ENCODE assay signal across 9 mouse cellular contexts in the genomic region with DNA sequence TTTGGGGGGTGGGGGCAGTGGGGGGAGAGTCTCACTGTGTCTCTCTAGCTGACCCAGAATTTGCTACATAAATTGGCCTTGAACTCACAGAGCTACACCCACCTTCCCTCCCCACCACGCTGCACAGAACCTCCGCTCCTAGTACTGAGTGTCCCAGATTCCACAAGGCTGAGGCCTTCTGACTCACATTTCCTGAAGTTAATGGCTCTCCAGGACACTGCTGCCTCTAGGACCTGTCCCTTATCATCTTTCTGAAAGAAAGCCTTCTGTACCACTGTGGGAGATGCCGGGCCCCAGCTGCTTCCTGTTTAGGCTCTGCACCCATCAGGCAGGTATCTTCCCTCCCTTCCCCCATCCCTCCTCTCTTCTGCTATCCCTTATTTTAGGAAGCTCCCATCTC. TPM values are rescaled to one million over a fixed set of nuclear protein-coding genes. Genes with fewer than 3 reads are reported as not detected.
A peak's percentile ranks its signal among the peaks of the same experiment; 100 is the strongest.
DNase-seq lines count a peak whose midpoint lies in the region; ATAC-seq and TF ChIP-seq lines count a peak whose summit lies in the region.
"Had no signal": no experiment of that assay in that cellular context is flagged by ENCODE, and none has a peak within 500 bp of the region (broad histone marks: within the 10 kb centered on the region; RNA-seq: fewer than 3 reads in every experiment).

No protein-coding gene starts in this region.

- peak overlapping the region; percentile 94 for H3K4me2 ChIP-seq in liver, embryonic 12.5 days

- no peaks in the 10 kb centered on the region for H3K9me3 ChIP-seq in liver, embryonic 12.5 days (replicated peaks)

- no peak for TF ChIP-seq CTCF in spleen, adult 2 months (IDR thresholded peaks at IDR 0.05; ENCODE audit: extremely low read depth, insufficient read depth, insufficient read length, insufficient replicate concordance)

- no peak for ATAC-seq in CD4-positive, CD25-positive, alpha-beta regulatory T cell, adult 4 months
- ATAC-seq in liver, embryonic 12.5 days = no peak
- ATAC-seq in inflammation-experienced regulatory T-cells, adult 6 months = no peak

- no peaks in the 10 kb centered on the region for H3K27me3 ChIP-seq in spleen, adult 2 months (ENCODE audit: control insufficient read depth, insufficient read depth, low read length)
- H3K27me3 ChIP-seq in liver, embryonic 12.5 days (replicated peaks) = no peaks in the 10 kb centered on the region

- peak overlapping the region; percentile 62 for H3K9ac ChIP-seq in liver, embryonic 12.5 days

- no peaks in the 10 kb centered on the region for H3K36me3 ChIP-seq in spleen, adult 2 months (ENCODE audit: control insufficient read depth, insufficient read depth, low read length)
- peaks cover 41% of the 10 kb centered on the region for H3K36me3 ChIP-seq in liver, embryonic 12.5 days

- H3K27ac ChIP-seq in spleen, adult 2 months (ENCODE audit: insufficient read depth, low read length) = 0 out of 2 replicates have a peak overlapping the region, but pooled peaks have one; percentile 0
- peak overlapping the region; percentile 97 for H3K27ac ChIP-seq in liver, embryonic 12.5 days

- no peak for TF ChIP-seq POLR2A in spleen, adult 2 months (IDR thresholded peaks at IDR 0.05; ENCODE audit: low read depth, low read length)

- DNase-seq in CD4-positive, CD25-positive, alpha-beta regulatory T cell, adult 2 months (ENCODE audit: low read depth, low spot score) = peak; percentile 26
- no peak for DNase-seq in spleen, adult 2 months (ENCODE audit: low read depth in 1 of 2, low spot score in 2 of 2)
- no peak for DNase-seq in spleen, adult 12 weeks (ENCODE audit: low spot score)
- peak; percentile 54 for DNase-seq in thymus, postnatal 4 days
- DNase-seq in gastrocnemius, postnatal 10 days = no peak

- H3K4me3 ChIP-seq in spleen, adult 2 months (ENCODE audit: extremely low read depth, insufficient read depth, insufficient read length) = no peak overlapping the region
- peak overlapping the region; percentile 84 for H3K4me3 ChIP-seq in liver, embryonic 12.5 days

- WGBS in spleen, adult 2 months = 54% methylated on average over 3 of the region's 3 CpGs
- WGBS in liver, embryonic 12.5 days (ENCODE audit: insufficient replicate concordance) = 11% methylated on average over 3 of the region's 3 CpGs

- H3K4me1 ChIP-seq in spleen, adult 2 months (ENCODE audit: control insufficient read depth, insufficient read depth, insufficient read length) = peaks cover 23% of the 10 kb centered on the region; the same call in 1 of the 2 replicates
- H3K4me1 ChIP-seq in liver, embryonic 12.5 days = peaks cover 61% of the 10 kb centered on the region

RNA-seq across cellular contexts. Expression of a gene that starts 2.6 kb away (rescaled TPM):
- not detected for polyA plus RNA-seq in CD4-positive, CD25-positive, alpha-beta regulatory T cell, adult 4 months (2017; shearing (Covaris generic))
- not detected in 2 replicates for polyA plus RNA-seq in spleen, adult 2 months (2012; rRNA removed)
- 1.1 TPM in 1 of 2 replicates, not detected in the other for polyA plus RNA-seq in liver, embryonic 12.5 days (2016; fragmentation: Nextera tagmentation; extraction: Ambion mirVana)
- polyA plus RNA-seq in inflammation-experienced regulatory T-cells, adult 6 months (2017; shearing (Covaris generic)) = not detected
- not detected for total RNA-seq in gastrocnemius, postnatal 10 days (2021)
- polyA plus RNA-seq: embryonic facial prominence, embryonic 11.5 days had no signal

RNA-seq across cellular contexts. Expression of a gene that starts 2.8 kb away (rescaled TPM):
- polyA plus RNA-seq in CD4-positive, CD25-positive, alpha-beta regulatory T cell, adult 4 months (2017; shearing (Covaris generic)) = 100 to 1,000 TPM; 213 to 298 TPM
- 149 and 164 TPM in 2 replicates for polyA plus RNA-seq in spleen, adult 2 months (2012; rRNA removed)
- 1,859 and 1,895 TPM in 2 replicates for polyA plus RNA-seq in liver, embryonic 12.5 days (2016; fragmentation: Nextera tagmentation; extraction: Ambion mirVana)
- 100 to 1,000 TPM; 232 to 340 (median 290) TPM for polyA plus RNA-seq in inflammation-experienced regulatory T-cells, adult 6 months (2017; shearing (Covaris generic))
- 100 to 1,000 TPM; 260 to 267 TPM for total RNA-seq in gastrocnemius, postnatal 10 days (2021)

RNA-seq across cellular contexts. Expression of a gene that starts 3.0 kb away (rescaled TPM):
- 100 to 1,000 TPM in 1 of 2 experiments, 10 to 100 TPM in 1; 78.9 to 109 TPM for polyA plus RNA-seq in CD4-positive, CD25-positive, alpha-beta regulatory T cell, adult 4 months (2017; shearing (Covaris generic))
- polyA plus RNA-seq in spleen, adult 2 months (2012; rRNA removed) = 34.2 and 35.6 TPM in 2 replicates
- 149 and 150 TPM in 2 replicates for polyA plus RNA-seq in liver, embryonic 12.5 days (2016; fragmentation: Nextera tagmentation; extraction: Ambion mirVana)
- 10 to 100 TPM; 57.0 to 88.9 (median 72.8) TPM for polyA plus RNA-seq in inflammation-experienced regulatory T-cells, adult 6 months (2017; shearing (Covaris generic))
- 10 to 100 TPM; 26.7 to 36.8 TPM for total RNA-seq in gastrocnemius, postnatal 10 days (2021)

RNA-seq across cellular contexts. Expression of a gene that starts 11.9 kb away (rescaled TPM):
- polyA plus RNA-seq in CD4-positive, CD25-positive, alpha-beta regulatory T cell, adult 4 months (2017; shearing (Covaris generic)) = 10 to 100 TPM; 18.9 to 29.4 TPM
- polyA plus RNA-seq in spleen, adult 2 months (2012; rRNA removed) = 89.2 and 154 TPM in 2 replicates
- polyA plus RNA-seq in liver, embryonic 12.5 days (2016; fragmentation: Nextera tagmentation; extraction: Ambion mirVana) = 18.0 and 18.3 TPM in 2 replicates
- 10 to 100 TPM; 28.1 to 33.6 (median 33.1) TPM for polyA plus RNA-seq in inflammation-experienced regulatory T-cells, adult 6 months (2017; shearing (Covaris generic))
- total RNA-seq in gastrocnemius, postnatal 10 days (2021) = 1 to 10 TPM; 5.8 to 8.9 TPM

RNA-seq across cellular contexts. Expression of a gene that starts 19.8 kb away (rescaled TPM):
- polyA plus RNA-seq in CD4-positive, CD25-positive, alpha-beta regulatory T cell, adult 4 months (2017; shearing (Covaris generic)) = not detected
- not detected in 2 replicates for polyA plus RNA-seq in spleen, adult 2 months (2012; rRNA removed)
- 0.39 and 0.60 TPM in 2 replicates for polyA plus RNA-seq in liver, embryonic 12.5 days (2016; fragmentation: Nextera tagmentation; extraction: Ambion mirVana)
- under 1 TPM in 1 of 3 experiments, not detected in 2; 0.28 TPM for polyA plus RNA-seq in inflammation-experienced regulatory T-cells, adult 6 months (2017; shearing (Covaris generic))
- not detected for total RNA-seq in gastrocnemius, postnatal 10 days (2021)
- polyA plus RNA-seq: embryonic facial prominence, embryonic 11.5 days had no signal

Comparison
In these comparisons a context has a peak if more than half of its experiments do, and no peak if none do; other contexts are left out.
1. DNase-seq: peak in CD4-positive, CD25-positive, alpha-beta regulatory T cell, adult 2 months (single experiment) and thymus, postnatal 4 days (single experiment); none in spleen, adult 2 months (0 of 2), spleen, adult 12 weeks (single experiment) and gastrocnemius, postnatal 10 days (single experiment).